Mouse (Mus musculus): ENCODE measurements around the gene Obscn.

- TF ChIP-seq CTCF (conservative IDR thresholded peaks at IDR 0.05 in 1 of 2, IDR thresholded peaks at IDR 0.05 in 1 of 2; ENCODE audit: low read depth in 2 of 2, low read length in 2 of 2) = 0 out of 4 replicates have a peak, but pooled peaks of 1 of the 2 experiments have one; percentile 10
- TF ChIP-seq HCFC1 (IDR thresholded peaks at IDR 0.05; ENCODE audit: low read depth, low read length) = no peak
- TF ChIP-seq MEF2A (IDR thresholded peaks at IDR 0.05; ENCODE audit: borderline replicate concordance, low read depth, low read length) = no peak
- TF ChIP-seq MAFK (IDR thresholded peaks at IDR 0.05; ENCODE audit: insufficient replicate concordance, low read length) = no peak
- no peak for TF ChIP-seq USF2 (conservative IDR thresholded peaks at IDR 0.05; ENCODE audit: low read depth, low read length)
- no peak for TF ChIP-seq SMC3 (IDR thresholded peaks at IDR 0.05; ENCODE audit: low read depth, low read length)
- TF ChIP-seq CHD2 (IDR thresholded peaks at IDR 0.05; ENCODE audit: low read length) = no peak
- no peak for TF ChIP-seq MYC (IDR thresholded peaks at IDR 0.05; ENCODE audit: low read depth, low read length)
- TF ChIP-seq POLR2A (IDR thresholded peaks at IDR 0.05; ENCODE audit: low read depth, low read length) = no peak
- no peak for TF ChIP-seq EP300 (IDR thresholded peaks at IDR 0.05; ENCODE audit: low read length)
Observed at GRCm38 (mm10) chr11:58994337-58994826, 141.8 kb downstream of the Obscn start.
